Mouse (Mus musculus) pancreas, adult 10 weeks (tissue): ENCODE data around the gene Lzts2. TPM values are rescaled to one million over a fixed set of nuclear protein-coding genes. Genes with fewer than 3 reads are reported as not detected.

Experiments used
- polyA plus RNA-seq: library from polyadenylated mRNA; stranded (reverse); fragments of 350-450 nt; fragmentation: Illumina TruSeq; extraction: RNeasy Lipid Tissue Mini Kit (QIAGEN cat#74804); gene quantifications from one replicate; pipeline ENCODE4 v1.2.3, GENCODE M21; 2015; ENCODE audit warnings: low read depth, low replicate concordance; ENCODE audit not compliant: insufficient read depth

The Lzts2 gene
- polyA plus RNA-seq = 15.3 TPM

DNA sequence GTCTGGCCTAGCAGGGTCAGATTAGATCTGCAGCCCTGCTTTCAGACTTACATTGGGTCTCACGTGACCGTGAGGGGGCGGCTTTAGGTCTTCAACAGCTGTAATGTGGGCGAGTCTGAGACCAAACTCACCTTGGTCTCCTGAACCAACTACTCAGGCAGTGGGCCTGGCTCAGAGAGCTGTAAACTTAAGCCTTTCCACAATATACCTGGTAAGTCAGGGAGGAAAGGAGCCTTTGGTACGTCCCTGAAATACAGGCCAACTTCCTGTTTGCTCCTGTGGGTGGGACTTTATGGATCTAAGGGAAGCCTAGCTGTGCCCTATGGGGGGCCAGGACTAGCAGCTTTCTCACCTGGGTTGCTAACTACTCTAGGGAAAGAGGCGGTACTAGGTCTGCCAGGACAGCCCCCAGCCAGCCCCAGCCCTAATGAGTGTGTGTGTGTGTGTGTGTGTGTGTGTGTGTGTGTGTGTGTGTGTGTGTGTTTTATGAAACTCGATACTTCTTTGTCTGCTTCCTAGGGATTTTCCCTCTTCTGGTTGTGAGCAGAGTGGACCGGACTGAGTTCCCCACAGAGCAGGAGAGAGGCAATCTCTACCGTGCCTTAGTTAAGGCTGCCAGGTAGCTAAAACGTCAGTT is at the start of gene Lzts2:
Gene Lzts2 (plus strand): TSS at position 80 of the 637 bp plus-strand sequence.

GRCm38 (mm10) chr19:44988831-44989566 is 25.2 kb upstream of the Lzts2 start, which contains the start of gene Sema4g:
Gene Sema4g (plus strand): TSS chr19:44989101.

DNA sequence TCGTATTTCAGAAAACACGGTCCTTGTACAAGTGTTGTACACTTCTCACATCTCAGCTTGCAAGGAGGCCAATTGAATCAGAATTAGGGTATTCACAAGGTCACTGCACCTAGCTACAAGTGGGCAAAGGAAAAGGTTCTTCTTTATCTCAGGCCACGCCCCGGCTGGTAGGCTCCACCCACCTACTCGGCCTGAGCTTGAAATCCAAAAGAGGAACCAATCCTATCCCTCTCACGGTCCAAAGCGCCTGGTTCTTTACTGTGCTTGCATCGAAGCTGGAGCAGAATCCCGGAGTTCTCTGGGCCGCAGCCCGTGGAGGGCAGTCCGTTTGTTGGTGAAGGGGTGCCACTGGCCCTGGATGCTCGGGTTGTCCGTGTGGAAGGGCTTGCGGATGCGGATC is 8.8 kb upstream of the Lzts2 start, which contains the start of gene Twnk:
Gene Twnk (plus strand): TSS at position 220 of the 400 bp plus-strand sequence.

GRCm38 (mm10) chr19:45005957-45006712 is 8.1 kb upstream of the Lzts2 start, which contains the start of gene Mrpl43:
Gene Mrpl43 (minus strand): TSS chr19:45006442.

DNA sequence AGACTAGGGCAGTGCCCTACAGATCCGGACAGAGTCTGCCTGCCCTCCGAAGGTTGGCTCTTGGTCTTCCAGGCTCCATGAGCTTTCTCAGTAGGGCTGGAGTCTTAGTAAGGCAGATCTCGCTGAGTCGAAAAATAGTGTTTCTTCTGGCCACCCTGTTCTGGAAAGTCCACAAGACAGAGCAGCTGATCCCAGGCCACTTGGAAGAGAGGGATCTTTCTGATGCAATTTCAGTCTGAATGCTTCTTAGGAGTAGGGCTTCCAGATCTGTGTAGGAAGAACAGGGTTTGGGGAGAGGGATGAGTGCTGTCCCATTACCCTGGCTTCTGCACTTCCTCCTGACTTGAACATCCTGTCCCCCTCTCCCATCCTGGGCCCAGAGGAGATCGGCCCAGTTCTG is 31.4 kb downstream of the Lzts2 start, which contains the start of gene Pdzd7:
Gene Pdzd7 (minus strand): TSS at position 67 of the 400 bp plus-strand sequence.

GRCm38 (mm10) chr19:45047417-45047934 is 33.3 kb downstream of the Lzts2 start, which contains the start of gene Sfxn3:
Gene Sfxn3 (plus strand): TSS chr19:45047503.

GRCm38 (mm10) chr19:45074580-45075322 is 60.5 kb downstream of the Lzts2 start, which contains the start of gene Kazald1:
Gene Kazald1 (plus strand): TSS chr19:45075241.

Other genes starting within 250 kb of the Lzts2 start
- 5.3 TPM for gene Slf2, start 83.3 kb upstream of the Lzts2 start, polyA plus RNA-seq
- gene Sema4g, start 25.3 kb upstream of the Lzts2 start, polyA plus RNA-seq = 1.1 TPM
- gene Twnk, start 8.8 kb upstream of the Lzts2 start, polyA plus RNA-seq = 5.7 TPM
- gene Mrpl43, start 8.0 kb upstream of the Lzts2 start, polyA plus RNA-seq = 12.3 TPM
- 1.9 TPM for gene Pdzd7, start 31.3 kb downstream of the Lzts2 start, polyA plus RNA-seq
- 13.4 TPM for gene Sfxn3, start 33.1 kb downstream of the Lzts2 start, polyA plus RNA-seq
- 4.7 TPM for gene Kazald1, start 60.8 kb downstream of the Lzts2 start, polyA plus RNA-seq
- 0.83 TPM for gene Tlx1, start 136.3 kb downstream of the Lzts2 start, polyA plus RNA-seq
- not detected for gene Lbx1, start 221.4 kb downstream of the Lzts2 start, polyA plus RNA-seq